Mouse (Mus musculus): ENCODE data around the gene Gm21093. TPM values are rescaled to one million over a fixed set of nuclear protein-coding genes. Genes with fewer than 3 reads are reported as not detected.
"Not testable (repeated sequence)": the region's sequence is repeated elsewhere in the genome, so short reads cannot be mapped to it uniquely, and the experiment has no call there.

Gene Gm21093
- total RNA-seq (2015) (0.52 TPM in 1 of 2 replicates, not detected in the other), total RNA-seq (2017) (not detected in 2 replicates)

DNA sequence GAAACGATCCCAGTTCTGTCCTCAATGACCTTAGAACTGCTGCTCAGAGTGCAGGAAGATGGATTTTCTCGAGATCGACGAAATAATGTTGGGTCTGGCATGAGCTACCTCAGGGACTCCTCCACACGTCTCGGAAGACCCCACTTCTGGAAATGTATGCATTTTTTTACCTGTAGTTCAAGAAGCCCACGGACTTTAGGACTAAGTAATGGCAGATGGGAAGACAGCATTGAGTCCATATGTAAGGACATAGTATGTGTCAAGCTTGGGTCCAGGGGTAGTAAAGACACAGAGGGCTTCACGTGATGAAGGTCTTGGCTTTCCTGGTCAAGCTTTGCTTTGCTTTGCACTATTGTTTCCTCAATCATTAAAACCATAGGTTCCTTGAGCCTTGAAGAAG, at the start of gene Gm21093:
TSS of gene Gm21093 (minus strand) at position 101 of the 400 bp plus-strand sequence.
- not testable (repeated sequence) for ATAC-seq (replicated peaks; ENCODE audit: poor library complexity)

Other genes starting within 250 kb of the Gm21093 start
- gene Gm21541, start 131.1 kb downstream of the Gm21093 start, total RNA-seq (2015), result not detected in 2 replicates
- not detected in 2 replicates for gene Gm21541, start 131.1 kb downstream of the Gm21093 start, total RNA-seq (2017)
- 1.1 and 1.5 TPM in 2 replicates for gene Gm20878, start 93.2 kb downstream of the Gm21093 start, total RNA-seq (2015)
- gene Gm20878, start 93.2 kb downstream of the Gm21093 start, total RNA-seq (2017), result 1.8 and 5.5 TPM in 2 replicates
- 0.22 TPM in 1 of 2 replicates, not detected in the other for gene Fam205a4, start 68.7 kb downstream of the Gm21093 start, total RNA-seq (2015)
- gene Fam205a4, start 68.7 kb downstream of the Gm21093 start, total RNA-seq (2017), result not detected in 2 replicates
- gene Gm3893, start 56.5 kb upstream of the Gm21093 start, total RNA-seq (2015), result not detected in 2 replicates
- not detected in 2 replicates for gene Gm3893, start 56.5 kb upstream of the Gm21093 start, total RNA-seq (2017)
- gene Gm13304, start 80.1 kb upstream of the Gm21093 start, total RNA-seq (2015), result not detected in 2 replicates
- not detected in 2 replicates for gene Gm13304, start 80.1 kb upstream of the Gm21093 start, total RNA-seq (2017)
- not detected in 2 replicates for gene Gm13306, start 118.7 kb upstream of the Gm21093 start, total RNA-seq (2015)
- not detected in 2 replicates for gene Gm13306, start 118.7 kb upstream of the Gm21093 start, total RNA-seq (2017)
- 0.34 TPM in 1 of 2 replicates, not detected in the other for gene Gm13305, start 133.9 kb upstream of the Gm21093 start, total RNA-seq (2015)
- not detected in 2 replicates for gene Gm13305, start 133.9 kb upstream of the Gm21093 start, total RNA-seq (2017)
- gene Gm10600, start 205.9 kb upstream of the Gm21093 start, total RNA-seq (2015), result not detected in 2 replicates
- not detected in 2 replicates for gene Gm10600, start 205.9 kb upstream of the Gm21093 start, total RNA-seq (2017)
- not detected in 2 replicates for gene Ccl21b, start 221.0 kb upstream of the Gm21093 start, total RNA-seq (2015)
- gene Ccl21b, start 221.0 kb upstream of the Gm21093 start, total RNA-seq (2017), result not detected in 2 replicates